8 mouse cellular contexts compared by ENCODE assay signal in the genomic region with DNA sequence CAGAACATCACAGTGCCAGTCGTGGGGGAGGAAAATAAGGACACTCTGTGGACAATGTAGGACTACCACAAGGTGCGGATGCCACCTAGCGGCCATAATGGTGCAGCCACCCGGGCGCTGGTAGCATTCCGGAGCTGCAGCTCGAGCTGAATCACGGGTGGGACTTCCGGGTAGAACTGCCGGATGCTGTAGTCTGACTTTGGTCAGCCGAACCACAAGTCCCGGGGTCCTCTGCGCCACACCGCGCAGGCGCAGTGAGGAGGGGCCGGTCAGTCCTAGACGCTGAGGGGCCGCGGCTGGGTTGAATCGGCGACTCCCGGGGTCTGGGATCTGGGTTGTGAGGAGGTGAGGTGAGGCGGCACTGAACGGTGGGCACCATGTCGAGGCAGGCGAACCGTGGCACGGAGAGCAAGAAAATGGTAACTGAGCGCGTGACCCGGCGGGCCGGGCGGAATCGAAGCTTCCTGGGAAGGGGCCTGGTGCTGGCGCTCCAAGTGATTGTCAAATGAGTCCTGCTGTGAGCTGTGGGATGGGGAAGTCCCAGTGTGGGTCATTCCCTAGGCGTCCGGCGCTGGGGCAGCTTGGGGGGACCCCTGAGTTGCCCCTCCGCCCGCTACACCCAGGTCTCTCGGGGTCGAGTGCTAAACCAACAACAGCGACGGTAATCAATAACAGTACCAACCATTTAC. TPM values are rescaled to one million over a fixed set of nuclear protein-coding genes. Genes with fewer than 3 reads are reported as not detected.
DNase-seq lines count a peak whose midpoint lies in the region; ATAC-seq lines count a peak whose summit lies in the region.

A gene (plus strand): TSS at position 207 of the 689 bp plus-strand sequence.

- no peaks in the 10 kb centered on the region for H3K9me3 ChIP-seq in heart, embryonic 14.5 days (ENCODE audit: control insufficient read depth, low read length)
- H3K9me3 ChIP-seq in liver, embryonic 13.5 days (replicated peaks), result no peaks in the 10 kb centered on the region
- no peaks in the 10 kb centered on the region for H3K9me3 ChIP-seq in stomach, embryonic 16.5 days (replicated peaks; ENCODE audit: control insufficient read depth, low read length)

- WGBS in heart, embryonic 14.5 days, result under 1% methylated on average over 46 of the region's 46 CpGs
- WGBS in liver, embryonic 13.5 days (ENCODE audit: insufficient replicate concordance), result under 1% methylated on average over 46 of the region's 46 CpGs
- under 1% methylated on average over 46 of the region's 46 CpGs for WGBS in stomach, embryonic 16.5 days

- H3K4me1 ChIP-seq in heart, embryonic 14.5 days (ENCODE audit: control insufficient read depth in 2 of 2, insufficient read depth in 2 of 2, low read length in 2 of 2), result peaks cover 34 to 54% of the 10 kb centered on the region in 2 experiments
- peaks cover 55% of the 10 kb centered on the region for H3K4me1 ChIP-seq in liver, embryonic 13.5 days (replicated peaks)
- H3K4me1 ChIP-seq in stomach, embryonic 16.5 days (ENCODE audit: control insufficient read depth, insufficient read depth, low read length), result peaks cover 43% of the 10 kb centered on the region

- no peaks in the 10 kb centered on the region for H3K36me3 ChIP-seq in heart, embryonic 14.5 days (ENCODE audit: control insufficient read depth, insufficient read depth, low read length)
- no peaks in the 10 kb centered on the region for H3K36me3 ChIP-seq in liver, embryonic 13.5 days
- no peaks in the 10 kb centered on the region for H3K36me3 ChIP-seq in stomach, embryonic 16.5 days (ENCODE audit: control insufficient read depth, insufficient read depth, low read length)

- peak within 1 kb of the TSS; percentile 57 to 93 for H3K4me3 ChIP-seq in heart, embryonic 14.5 days (ENCODE audit: control insufficient read depth in 1 of 2, insufficient read depth in 1 of 2, low read depth in 1 of 2, low read length in 2 of 2)
- H3K4me3 ChIP-seq in liver, embryonic 13.5 days (replicated peaks), result peak within 1 kb of the TSS; percentile 77
- H3K4me3 ChIP-seq in stomach, embryonic 16.5 days (replicated peaks; ENCODE audit: low read length), result peak within 1 kb of the TSS; percentile 59

- peak; percentile 93 for DNase-seq in c-Kit-negative CD71-positive TER-119-positive erythroid progenitor cells, embryonic 14.5 days (ENCODE audit: low read depth, low spot score)
- peak; percentile 99 for DNase-seq in fibroblast of lung, adult 2 months (ENCODE audit: low read depth)
- DNase-seq in kidney, postnatal 14 days, result peak; percentile 100
- DNase-seq in liver, embryonic 13.5 days, result peak; percentile 98
- peak; percentile 99 for DNase-seq in neural tube, embryonic 10.5 days (ENCODE audit: extremely low spot score, low spot score)

- peak within 1 kb of the TSS; percentile 89 for H3K4me2 ChIP-seq in heart, embryonic 14.5 days (ENCODE audit: low read length)
- peak within 1 kb of the TSS; percentile 76 for H3K4me2 ChIP-seq in liver, embryonic 13.5 days
- H3K4me2 ChIP-seq in stomach, embryonic 16.5 days (ENCODE audit: low read depth, low read length), result peak within 1 kb of the TSS; percentile 81

- no peaks in the 10 kb centered on the region for H3K27me3 ChIP-seq in heart, embryonic 14.5 days (ENCODE audit: control insufficient read depth, insufficient read depth, low read length)
- H3K27me3 ChIP-seq in liver, embryonic 13.5 days, result peaks cover 27% of the 10 kb centered on the region
- no peaks in the 10 kb centered on the region for H3K27me3 ChIP-seq in stomach, embryonic 16.5 days (ENCODE audit: control insufficient read depth, insufficient read depth, low read length)

- ATAC-seq in CD4-positive, CD25-positive, alpha-beta regulatory T cell, adult 4 months, result peak; percentile 87
- ATAC-seq in heart, embryonic 14.5 days (ENCODE audit: insufficient number of reproducible peaks, insufficient read depth, low FRiP score, low read depth), result peak; percentile 86
- ATAC-seq in liver, embryonic 13.5 days (ENCODE audit: low read depth), result peak; percentile 87
- ATAC-seq in stomach, embryonic 16.5 days (ENCODE audit: insufficient read depth, low FRiP score), result peak; percentile 94

- H3K9ac ChIP-seq in heart, embryonic 14.5 days (ENCODE audit: low read length), result peak within 1 kb of the TSS; percentile 81
- peak within 1 kb of the TSS; percentile 82 for H3K9ac ChIP-seq in liver, embryonic 13.5 days
- H3K9ac ChIP-seq in stomach, embryonic 16.5 days (ENCODE audit: low read length), result peak within 1 kb of the TSS; percentile 86

- H3K27ac ChIP-seq in heart, embryonic 14.5 days (replicated peaks in 1 of 2; ENCODE audit: control insufficient read depth in 1 of 2, insufficient read depth in 1 of 2, low read depth in 2 of 2, low read length in 2 of 2), result peak within 1 kb of the TSS; percentile 85 to 93
- peak within 1 kb of the TSS; percentile 91 for H3K27ac ChIP-seq in liver, embryonic 13.5 days
- peak within 1 kb of the TSS; percentile 94 for H3K27ac ChIP-seq in stomach, embryonic 16.5 days (ENCODE audit: low read length)

RNA-seq across cellular contexts. Expression of the gene that starts here (rescaled TPM):
- polyA plus RNA-seq in CD4-positive, CD25-positive, alpha-beta regulatory T cell, adult 4 months (2017; shearing (Covaris generic)), result 100 to 1,000 TPM in 1 of 2 experiments, 10 to 100 TPM in 1; 64.4 to 121 TPM
- polyA plus RNA-seq in heart, embryonic 14.5 days (2014; fragmentation: Nextera tagmentation; extraction: Ambion mirVana), result 17.8 and 30.5 TPM in 2 replicates
- 40.5 and 41.5 TPM in 2 replicates for polyA plus RNA-seq in liver, embryonic 13.5 days (2015; fragmentation: Nextera tagmentation; extraction: Ambion mirVana)
- 97.2 and 103 TPM in 2 replicates for polyA plus RNA-seq in stomach, embryonic 16.5 days (2015; fragmentation: Nextera tagmentation; extraction: Ambion mirVana)

Comparison
In these comparisons a context has a peak if more than half of its experiments do, and no peak if none do; other contexts are left out.
1. Peak in every context shown above with its lines: DNase-seq, ATAC-seq, H3K4me3 ChIP-seq and H3K27ac ChIP-seq.